Mouse (Mus musculus) activated CD4-positive, CD25-positive, alpha-beta regulatory T cell, adult 9 weeks (primary cell): Measurements from ENCODE around the gene Tnfrsf17. TPM values are rescaled to one million over a fixed set of nuclear protein-coding genes. Genes with fewer than 3 reads are reported as not detected.

Source experiments
- polyA plus RNA-seq: library from polyadenylated mRNA; unstranded; fragments of 100-300 nt; shearing (Covaris generic); gene quantifications from one replicate; pipeline ENCODE4 v1.2.1, GENCODE M21; 2017

The Tnfrsf17 gene
- polyA plus RNA-seq = not detected

GRCm38 (mm10) chr16:11313512-11313911, at the start of gene Tnfrsf17:
Tnfrsf17 (plus strand) TSS chr16:11313812.

GRCm38 (mm10) chr16:11322409-11323323, 9.1 kb downstream of the Tnfrsf17 start, which contains the start of gene Snx29:
Snx29 (plus strand) TSS chr16:11322908.

Other genes with a start within 250 kb of the Tnfrsf17 start
- gene Litaf, start 247.7 kb upstream of the Tnfrsf17 start, polyA plus RNA-seq = 34.0 TPM
- gene Txndc11, start 179.2 kb upstream of the Tnfrsf17 start, polyA plus RNA-seq = 9.1 TPM
- 404 TPM for gene Zc3h7a, start 137.4 kb upstream of the Tnfrsf17 start, polyA plus RNA-seq
- 172 TPM for gene Rsl1d1, start 110.5 kb upstream of the Tnfrsf17 start, polyA plus RNA-seq
- 23.9 TPM for gene Gspt1, start 59.5 kb upstream of the Tnfrsf17 start, polyA plus RNA-seq
- 15.9 TPM for gene Snx29, start 9.1 kb downstream of the Tnfrsf17 start, polyA plus RNA-seq